Mouse (Mus musculus) adrenal gland, postnatal 25 days (tissue): ENCODE results near the gene Ing2. TPM values are rescaled to one million over a fixed set of nuclear protein-coding genes. Genes with fewer than 3 reads are reported as not detected.

Experiments
- DNase-seq: peaks from one replicate; pipeline ENCODE4 v3.0.0; 2021; ENCODE audit warnings: mixed read lengths
- total RNA-seq: library from RNA; stranded (reverse); gene quantifications from 2 replicates; pipeline ENCODE4 v1.2.3, GENCODE M21; 2021

The Ing2 gene
- total RNA-seq, 1 experiment from 2014 or later = 26.8 TPM

DNA sequence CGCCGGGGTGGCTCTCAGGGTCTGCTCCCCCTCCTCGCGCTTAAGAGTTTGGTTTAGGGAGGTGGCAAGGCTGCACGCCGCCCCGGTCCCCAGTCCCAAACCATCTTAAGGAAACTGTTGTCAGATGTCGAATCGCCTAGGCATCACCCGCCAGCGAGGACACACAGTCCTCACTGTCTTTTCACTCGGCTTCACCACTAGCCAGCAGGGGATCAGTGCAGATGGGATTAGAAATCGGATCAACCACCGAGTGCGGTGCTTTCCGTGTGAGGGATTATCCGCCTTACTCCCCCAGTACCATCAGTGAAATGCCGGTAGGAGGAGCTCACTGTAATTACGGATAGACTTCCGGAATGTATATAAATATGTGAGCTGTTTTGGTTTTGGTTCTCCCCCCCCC is 430 bp upstream of the Ing2 start:
- no peak for DNase-seq

- DNase-seq = no peak
These were observed 1.1 kb downstream of the Ing2 start for GRCm38 (mm10) chr8:47674140-47674776.

DNA sequence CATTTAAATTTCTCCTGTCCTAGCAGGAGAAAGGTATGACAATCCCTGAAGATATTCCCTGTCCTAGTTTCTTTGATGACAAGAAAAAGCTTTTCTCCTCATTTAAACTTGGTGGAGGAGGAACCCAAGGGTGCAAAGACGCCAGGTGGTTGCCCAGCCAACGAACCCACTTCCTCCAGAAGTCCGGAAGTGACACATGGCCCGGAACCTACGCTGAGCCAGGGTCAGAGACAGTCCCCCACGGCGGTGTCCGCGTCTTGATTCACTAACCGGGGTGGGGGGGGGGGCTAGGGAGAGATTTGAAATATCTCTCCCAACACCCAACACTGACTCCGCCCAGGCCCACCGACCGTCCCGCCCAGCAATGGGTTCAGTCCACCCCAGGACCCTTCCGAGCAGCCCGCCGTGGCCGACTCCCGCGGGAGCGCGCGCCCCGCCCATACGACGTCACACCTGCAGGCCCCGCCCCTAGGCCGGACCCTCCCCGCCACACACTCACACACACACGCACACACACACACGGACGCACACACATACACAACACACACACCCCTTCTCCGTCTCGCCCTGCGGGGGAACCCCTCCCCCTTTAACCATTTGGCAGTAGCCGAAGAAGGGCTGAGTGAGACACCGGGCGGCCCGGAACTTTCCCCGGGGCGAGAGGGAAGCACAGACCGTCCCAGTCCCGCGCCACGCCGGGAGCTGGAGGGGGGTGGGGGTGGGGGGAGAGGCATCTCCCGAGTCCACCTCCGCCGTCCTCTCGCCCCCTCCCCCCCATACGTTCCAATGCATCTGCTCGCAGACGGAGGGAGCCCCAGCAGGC is 1.8 kb downstream of the Ing2 start:
- DNase-seq = peak; percentile 94

- DNase-seq = peak; percentile 15
These were observed 11.0 kb downstream of the Ing2 start for GRCm38 (mm10) chr8:47664231-47664785.

- no peak for DNase-seq
These were observed 12.2 kb downstream of the Ing2 start for GRCm38 (mm10) chr8:47663201-47663600.

- no peak for DNase-seq
These were observed 12.6 kb downstream of the Ing2 start for GRCm38 (mm10) chr8:47662716-47663115.

DNA sequence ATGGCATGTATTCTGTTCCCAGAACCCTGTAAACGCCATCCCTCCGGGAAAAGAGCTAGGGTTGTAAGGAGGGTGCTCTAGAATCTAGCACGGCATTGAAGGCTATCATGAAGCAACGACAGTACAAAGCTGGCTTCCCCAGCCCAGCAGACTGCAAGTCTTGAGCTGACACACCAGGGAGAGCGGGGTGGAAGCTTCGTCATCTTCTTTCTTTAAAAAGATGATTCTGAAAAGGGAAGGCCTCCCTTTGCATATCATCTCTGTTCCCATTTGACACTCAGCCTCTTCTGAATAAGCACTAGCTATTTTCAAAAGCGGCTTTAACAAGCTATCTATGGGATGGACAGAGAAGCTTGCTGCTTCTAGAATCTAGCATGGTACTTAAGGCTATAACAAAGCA is 15.0 kb downstream of the Ing2 start:
- no peak for DNase-seq

- DNase-seq = no peak
These were observed 15.9 kb downstream of the Ing2 start for GRCm38 (mm10) chr8:47659463-47659862.

GRCm38 (mm10) chr8:47654406-47654805 is 20.9 kb downstream of the Ing2 start:
- DNase-seq = no peak

GRCm38 (mm10) chr8:47652737-47653076 is 22.6 kb downstream of the Ing2 start:
- no peak for DNase-seq

GRCm38 (mm10) chr8:47651913-47652736 is 23.2 kb downstream of the Ing2 start:
- DNase-seq = no peak

GRCm38 (mm10) chr8:47650853-47651252 is 24.5 kb downstream of the Ing2 start:
- no peak for DNase-seq

DNA sequence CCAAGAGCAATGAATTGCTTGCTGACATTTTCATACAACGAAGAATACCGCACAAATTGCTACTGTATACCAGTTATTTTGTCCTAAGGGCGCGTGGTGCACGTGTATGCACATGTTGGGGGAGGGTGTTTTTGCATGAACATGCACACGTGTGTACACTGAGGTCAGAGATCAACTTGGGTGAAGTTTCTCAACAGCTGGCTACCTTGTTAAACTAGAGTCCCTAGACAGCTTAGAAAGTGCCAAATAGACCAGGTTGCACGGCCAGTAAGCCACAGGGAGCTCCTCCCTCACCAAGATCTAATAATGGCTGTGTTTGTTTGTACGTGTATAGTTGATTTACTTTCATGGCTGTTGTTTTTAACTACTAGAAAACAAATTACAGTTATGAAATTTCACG is 25.8 kb downstream of the Ing2 start:
- no peak for DNase-seq

DNA sequence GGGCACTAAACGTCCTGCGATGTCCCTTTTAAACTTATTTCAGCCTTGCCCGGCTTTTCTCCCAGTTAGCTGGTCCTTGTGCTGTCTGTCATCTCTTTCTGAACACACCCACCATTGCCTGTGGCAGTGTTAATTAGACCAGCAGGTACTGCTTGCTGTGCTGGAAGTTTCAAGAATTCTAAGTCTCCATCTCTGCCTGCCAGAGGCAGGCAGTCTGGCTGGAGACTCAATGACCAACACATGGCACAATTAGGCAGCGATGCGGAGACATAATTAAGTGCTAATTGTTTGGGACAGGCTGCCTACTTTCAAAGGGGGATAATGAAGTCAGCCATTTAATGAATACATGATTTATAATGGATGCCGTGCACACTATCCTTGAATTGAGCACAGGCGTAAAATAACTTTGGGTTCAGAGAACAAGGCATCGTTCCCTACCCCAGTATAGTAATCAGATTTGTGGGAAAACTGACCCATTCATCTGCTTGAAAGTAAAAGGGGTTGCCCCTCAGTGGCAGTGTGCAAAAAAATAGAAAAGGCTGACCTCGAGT is 32.8 kb downstream of the Ing2 start:
- DNase-seq = no peak

GRCm38 (mm10) chr8:47637152-47637551 is 38.2 kb downstream of the Ing2 start:
- no peak for DNase-seq

DNA sequence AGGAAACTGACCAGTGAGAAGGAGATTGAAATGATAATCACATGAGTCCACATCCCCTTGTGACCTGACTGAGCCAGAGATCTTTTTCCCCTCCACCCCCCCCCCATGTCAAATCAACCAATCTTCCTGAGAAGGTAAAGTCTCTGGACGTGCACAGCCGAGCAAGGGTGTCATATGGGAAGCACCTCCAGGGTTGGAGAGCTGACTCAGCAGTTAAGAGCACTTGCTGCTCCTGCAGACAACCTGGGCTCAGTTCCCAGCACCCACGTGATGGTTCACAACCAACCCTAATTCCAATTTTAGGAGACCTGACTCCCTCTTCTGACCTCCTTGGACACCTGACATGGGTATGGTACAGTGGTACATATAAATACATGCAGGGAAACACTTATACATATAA is 39.3 kb downstream of the Ing2 start:
- DNase-seq = no peak

DNA sequence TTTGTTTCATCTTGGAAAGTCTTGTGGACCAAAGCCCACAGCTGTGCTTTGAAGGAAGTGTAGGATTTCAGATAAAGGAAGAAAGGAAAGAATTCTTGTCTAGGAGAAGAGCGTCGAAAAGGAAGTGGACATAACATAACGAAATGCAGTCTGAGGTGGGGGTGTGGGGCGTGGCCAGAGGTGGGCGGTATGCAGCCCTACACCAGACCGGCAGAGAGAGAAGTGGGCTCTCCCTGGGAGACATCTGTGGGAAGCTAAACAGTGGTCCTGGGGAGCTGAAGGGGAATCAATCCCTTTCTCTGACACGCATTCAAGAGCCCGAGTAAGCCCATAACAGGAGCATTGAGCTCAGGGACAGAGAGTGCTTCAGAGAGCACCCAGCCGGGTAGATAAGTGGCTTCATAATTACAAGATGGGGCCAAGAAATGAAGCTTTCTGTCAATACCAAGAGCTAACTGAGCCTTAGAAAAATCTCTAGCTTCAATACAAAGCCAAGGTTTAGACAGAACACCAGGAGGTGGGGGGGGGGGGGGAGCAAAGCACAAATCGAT is 40.5 kb downstream of the Ing2 start:
- no peak for DNase-seq

- DNase-seq = no peak
These were observed 54.2 kb downstream of the Ing2 start for GRCm38 (mm10) chr8:47621144-47621543.
